Mouse (Mus musculus) bone marrow macrophage, adult 2 months (primary cell): ENCODE results near the gene Actr3.

Experiments used
- CTCF ChIP-seq: IDR thresholded peaks from 2 replicates; pipeline ENCODE4 v1.5.1; 2012; ENCODE audit warnings: low read depth, mild to moderate bottlenecking, low read length, moderate library complexity
- POLR2A ChIP-seq: IDR thresholded peaks from 2 replicates; pipeline ENCODE4 v1.6.1; 2012; ENCODE audit warnings: mild to moderate bottlenecking, low read depth, low read length, borderline replicate concordance

GRCm38 (mm10) chr1:125435369-125436135 lies at the start of gene Actr3:
- TF ChIP-seq CTCF (no peak), POLR2A (no peak)
